Comparison of ENCODE assay signal across 10 mouse cellular contexts in the genomic region with DNA sequence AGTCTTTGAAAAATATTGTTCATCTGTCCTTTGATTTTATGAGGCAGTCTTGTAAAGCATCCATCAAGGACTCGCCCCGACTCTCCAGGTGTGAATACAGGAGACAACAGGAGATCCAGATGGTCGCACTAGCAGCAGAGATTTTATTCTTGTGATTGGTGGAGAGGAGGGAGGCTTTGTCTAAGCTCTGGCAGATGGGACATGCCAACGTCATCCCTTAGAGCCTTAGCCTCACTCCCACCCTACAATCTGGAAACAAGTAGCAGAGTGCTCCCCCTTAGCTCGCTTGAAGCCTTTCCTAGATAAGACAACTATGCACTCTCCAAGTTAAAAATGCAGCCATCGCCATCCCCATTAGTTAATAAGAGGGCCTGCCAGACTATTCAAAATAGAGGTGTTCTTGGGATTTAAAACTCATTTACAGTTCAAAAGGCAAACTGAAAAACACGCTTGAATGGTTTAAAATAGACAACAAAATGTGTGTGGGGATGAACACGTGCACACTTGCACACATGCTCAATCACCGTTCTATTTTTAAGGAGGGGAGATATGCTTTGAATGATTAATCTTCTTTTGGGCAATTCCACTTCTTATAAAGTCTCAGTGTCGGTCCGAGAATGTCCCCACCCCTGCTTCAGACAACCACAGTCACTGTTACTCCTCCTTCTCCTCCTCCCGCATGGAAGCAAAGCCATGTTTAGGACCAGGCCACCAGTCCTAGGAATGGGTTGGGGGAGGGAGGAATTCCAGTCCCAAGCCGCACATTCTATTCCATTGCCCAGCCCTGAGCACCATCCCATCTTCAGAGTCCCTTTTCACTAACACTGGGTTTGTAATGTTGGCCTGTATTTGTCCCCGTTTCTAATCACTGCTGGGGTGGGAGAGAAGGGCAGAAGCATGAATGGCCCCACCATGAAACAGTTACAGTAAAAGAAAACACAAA.
DNase-seq lines count a peak whose midpoint lies in the region; ATAC-seq lines count a peak whose summit lies in the region.
"Had no signal": no experiment of that assay in that cellular context is flagged by ENCODE, and none has a peak within 500 bp of the region (broad histone marks: within the 10 kb centered on the region; RNA-seq: fewer than 3 reads in every experiment).

No protein-coding gene starts in this region.

- WGBS in embryonic facial prominence, embryonic 14.5 days = 65% methylated on average over 14 of the region's 14 CpGs
- 67% methylated on average over 14 of the region's 14 CpGs for WGBS in embryonic facial prominence, embryonic 10.5 days
- 65% methylated on average over 14 of the region's 14 CpGs for WGBS in intestine, embryonic 16.5 days
- 63% methylated on average over 14 of the region's 14 CpGs for WGBS in intestine, embryonic 15.5 days

- no peak overlapping the region for H3K9ac ChIP-seq in embryonic facial prominence, embryonic 14.5 days (ENCODE audit: low read depth, low read length)
- no peak overlapping the region for H3K9ac ChIP-seq in intestine, embryonic 16.5 days (ENCODE audit: low read depth, low read length)
- no peak overlapping the region for H3K9ac ChIP-seq in intestine, embryonic 15.5 days

- H3K9me3 ChIP-seq in embryonic facial prominence, embryonic 14.5 days (ENCODE audit: control insufficient read depth, low read length) = no peaks in the 10 kb centered on the region
- H3K9me3 ChIP-seq in embryonic facial prominence, embryonic 10.5 days = no peaks in the 10 kb centered on the region
- H3K9me3 ChIP-seq in intestine, embryonic 16.5 days (ENCODE audit: control insufficient read depth, low read length) = no peaks in the 10 kb centered on the region
- no peaks in the 10 kb centered on the region for H3K9me3 ChIP-seq in intestine, embryonic 15.5 days

- H3K36me3 ChIP-seq in embryonic facial prominence, embryonic 14.5 days (ENCODE audit: control insufficient read depth, insufficient read depth, low read length) = no peaks in the 10 kb centered on the region
- no peaks in the 10 kb centered on the region for H3K36me3 ChIP-seq in embryonic facial prominence, embryonic 10.5 days (replicated peaks)
- no peaks in the 10 kb centered on the region for H3K36me3 ChIP-seq in intestine, embryonic 16.5 days (ENCODE audit: control insufficient read depth, insufficient read depth, low read length)
- no peaks in the 10 kb centered on the region for H3K36me3 ChIP-seq in intestine, embryonic 15.5 days

- no peak overlapping the region for H3K4me2 ChIP-seq in embryonic facial prominence, embryonic 14.5 days (ENCODE audit: low read depth, low read length)
- no peak overlapping the region for H3K4me2 ChIP-seq in intestine, embryonic 16.5 days (ENCODE audit: low read depth, low read length)
- H3K4me2 ChIP-seq in intestine, embryonic 15.5 days (replicated peaks) = no peak overlapping the region

- DNase-seq in embryonic facial prominence, embryonic 14.5 days (ENCODE audit: low spot score) = no peak
- DNase-seq in embryonic facial prominence, embryonic 10.5 days (ENCODE audit: low spot score) = no peak
- peak; percentile 4 for DNase-seq in right cerebral cortex, adult 18-20 months
- no peak for DNase-seq in right cerebral cortex, postnatal 4 days
- peak; percentile 35 for DNase-seq in telencephalon, adult 2 months (ENCODE audit: low read depth, low spot score)
- no peak for DNase-seq in kidney, adult 18-20 months
- DNase-seq: cerebellum, adult 2 months; thymus, adult 2 months had no signal

- H3K27ac ChIP-seq in embryonic facial prominence, embryonic 14.5 days (replicated peaks; ENCODE audit: low read depth, low read length) = no peak overlapping the region
- no peak overlapping the region for H3K27ac ChIP-seq in embryonic facial prominence, embryonic 10.5 days (replicated peaks)
- H3K27ac ChIP-seq in intestine, embryonic 16.5 days (ENCODE audit: low read length) = peak overlapping the region; percentile 37; the same call in 1 of the 2 replicates
- H3K27ac ChIP-seq in intestine, embryonic 15.5 days = no peak overlapping the region

- H3K4me1 ChIP-seq in embryonic facial prominence, embryonic 14.5 days (ENCODE audit: control insufficient read depth, insufficient read depth, low read length) = peaks cover 3% of the 10 kb centered on the region; the same call in 1 of the 2 replicates
- H3K4me1 ChIP-seq in embryonic facial prominence, embryonic 10.5 days = peaks cover 28% of the 10 kb centered on the region
- peaks cover 20% of the 10 kb centered on the region for H3K4me1 ChIP-seq in intestine, embryonic 16.5 days (ENCODE audit: control insufficient read depth, insufficient read depth, low read length)
- peaks cover 9% of the 10 kb centered on the region for H3K4me1 ChIP-seq in intestine, embryonic 15.5 days (replicated peaks)

- no peaks in the 10 kb centered on the region for H3K27me3 ChIP-seq in embryonic facial prominence, embryonic 14.5 days (replicated peaks; ENCODE audit: control insufficient read depth, insufficient read depth, low read length)
- H3K27me3 ChIP-seq in embryonic facial prominence, embryonic 10.5 days (replicated peaks; ENCODE audit: low read depth, poor library complexity, severe bottlenecking) = peaks cover 6% of the 10 kb centered on the region; the same call in 1 of the 2 replicates
- H3K27me3 ChIP-seq in intestine, embryonic 16.5 days (replicated peaks; ENCODE audit: control insufficient read depth, insufficient read depth, low read length) = no peaks in the 10 kb centered on the region
- no peaks in the 10 kb centered on the region for H3K27me3 ChIP-seq in intestine, embryonic 15.5 days (replicated peaks)

- H3K4me3 ChIP-seq in embryonic facial prominence, embryonic 14.5 days (ENCODE audit: low read depth, low read length) = no peak overlapping the region
- H3K4me3 ChIP-seq in embryonic facial prominence, embryonic 10.5 days = no peak overlapping the region
- no peak overlapping the region for H3K4me3 ChIP-seq in intestine, embryonic 16.5 days (ENCODE audit: low read length)
- H3K4me3 ChIP-seq in intestine, embryonic 15.5 days (replicated peaks) = no peak overlapping the region

- ATAC-seq in embryonic facial prominence, embryonic 14.5 days (ENCODE audit: low read depth) = 0 out of 2 replicates have a peak, but pooled peaks have one; percentile 37
- ATAC-seq in intestine, embryonic 16.5 days = peak; percentile 41; the same call in 1 of the 2 replicates
- ATAC-seq in intestine, embryonic 15.5 days = no peak

Comparison
In these comparisons a context has a peak if more than half of its experiments do, and no peak if none do; other contexts are left out.
1. DNase-seq: peak in right cerebral cortex, adult 18-20 months (single experiment) and telencephalon, adult 2 months (single experiment); none in embryonic facial prominence, embryonic 14.5 days (single experiment), embryonic facial prominence, embryonic 10.5 days (single experiment), right cerebral cortex, postnatal 4 days (single experiment) and kidney, adult 18-20 months (single experiment).